Mouse (Mus musculus): ENCODE measurements around the gene Fbxw19. TPM values are rescaled to one million over a fixed set of nuclear protein-coding genes. Genes with fewer than 3 reads are reported as not detected.
"Not testable (repeated sequence)": the region's sequence is repeated elsewhere in the genome, so short reads cannot be mapped to it uniquely, and the experiment has no call there.

Gene Fbxw19
- not detected in 2 replicates for polyA plus RNA-seq (2014; fragmentation: Nextera tagmentation; extraction: Ambion mirVana)

DNA sequence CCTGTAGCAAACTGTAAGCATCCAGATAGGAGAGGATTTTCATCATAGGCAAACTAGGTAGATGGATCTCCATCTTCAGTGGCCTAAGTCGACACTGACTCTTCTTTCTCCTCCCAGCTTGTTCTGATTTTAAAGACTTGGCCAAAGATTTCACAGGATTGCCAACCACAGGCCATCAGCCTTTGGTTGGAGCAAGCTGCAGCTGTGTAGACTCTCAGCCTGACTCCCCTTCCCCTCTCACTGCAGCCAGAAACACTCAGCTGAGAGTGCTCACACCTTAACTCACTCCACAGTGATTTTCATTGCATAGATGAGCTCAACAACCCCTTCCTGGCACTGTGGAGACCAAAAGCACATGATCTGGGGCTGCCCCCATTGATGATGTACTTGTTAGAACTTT lies at the start of gene Fbxw19:
Gene Fbxw19, minus strand, starts transcription at position 101 of the 400 bp plus-strand sequence.
- not testable (repeated sequence) for H3K27me3 ChIP-seq (replicated peaks; ENCODE audit: control insufficient read depth, insufficient read depth, low read length); DNase-seq (ENCODE audit: low spot score); H3K4me2 ChIP-seq; H3K36me3 ChIP-seq (ENCODE audit: control insufficient read depth, insufficient read depth, low read length); H3K9me3 ChIP-seq (ENCODE audit: control insufficient read depth, low read length); H3K4me1 ChIP-seq (replicated peaks; ENCODE audit: control insufficient read depth, insufficient read depth, low read length); H3K4me3 ChIP-seq (ENCODE audit: low read depth, low read length); H3K27ac ChIP-seq (ENCODE audit: low read depth, low read length); ATAC-seq (replicated peaks; ENCODE audit: low FRiP score); H3K9ac ChIP-seq (ENCODE audit: low read depth, low read length)
- 49% methylated on average over 1 of the region's 1 CpGs for WGBS

DNA sequence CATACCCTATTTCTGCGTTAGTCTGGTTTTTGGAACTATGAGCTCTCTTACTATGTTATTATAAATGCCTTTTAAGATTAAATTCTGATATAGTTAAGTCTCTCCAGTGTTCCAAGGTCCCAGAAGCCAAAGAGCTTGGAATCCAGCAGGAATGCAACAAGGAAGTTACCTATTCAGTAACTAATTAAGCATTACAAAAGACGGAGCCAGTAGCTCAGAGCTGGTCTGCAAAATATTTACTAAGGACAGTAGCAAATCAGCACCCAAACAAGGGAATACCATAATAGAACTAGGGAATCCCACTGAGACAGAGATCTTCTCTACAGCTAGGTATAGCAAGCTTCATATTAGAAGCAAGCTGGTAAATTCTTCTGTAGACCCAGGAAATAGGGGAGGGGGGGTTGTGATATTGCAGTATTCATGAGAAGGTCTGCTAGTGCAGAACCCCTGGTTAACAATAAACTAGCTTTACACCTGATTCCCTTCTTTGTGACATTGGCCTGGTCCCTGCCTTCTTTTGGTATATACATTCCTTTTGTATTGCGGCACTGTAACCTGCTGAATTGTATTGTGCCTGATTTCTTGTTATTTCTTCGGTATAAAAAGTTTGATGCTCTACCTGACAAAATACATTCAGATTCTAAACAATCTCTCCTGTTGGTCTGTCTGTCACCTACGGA lies 27.9 kb upstream of the Fbxw19 start:
- DNase-seq (ENCODE audit: low spot score) = no peak
- Histone ChIP-seq H3K4me1 (replicated peaks; ENCODE audit: control insufficient read depth, insufficient read depth, low read length) (no peaks in the 10 kb centered on the region), H3K4me3 (ENCODE audit: low read depth, low read length) (no peak overlapping the region), H3K9ac (ENCODE audit: low read depth, low read length) (no peak overlapping the region), H3K9me3 (ENCODE audit: control insufficient read depth, low read length) (no peaks in the 10 kb centered on the region), H3K27ac (ENCODE audit: low read depth, low read length) (no peak overlapping the region), H3K36me3 (ENCODE audit: control insufficient read depth, insufficient read depth, low read length) (no peaks in the 10 kb centered on the region), H3K27me3 (replicated peaks; ENCODE audit: control insufficient read depth, insufficient read depth, low read length) (no peaks in the 10 kb centered on the region), H3K4me2 (no peak overlapping the region)
- 77% methylated on average over 5 of the region's 5 CpGs for WGBS
- ATAC-seq (replicated peaks; ENCODE audit: low FRiP score) = no peak

DNA sequence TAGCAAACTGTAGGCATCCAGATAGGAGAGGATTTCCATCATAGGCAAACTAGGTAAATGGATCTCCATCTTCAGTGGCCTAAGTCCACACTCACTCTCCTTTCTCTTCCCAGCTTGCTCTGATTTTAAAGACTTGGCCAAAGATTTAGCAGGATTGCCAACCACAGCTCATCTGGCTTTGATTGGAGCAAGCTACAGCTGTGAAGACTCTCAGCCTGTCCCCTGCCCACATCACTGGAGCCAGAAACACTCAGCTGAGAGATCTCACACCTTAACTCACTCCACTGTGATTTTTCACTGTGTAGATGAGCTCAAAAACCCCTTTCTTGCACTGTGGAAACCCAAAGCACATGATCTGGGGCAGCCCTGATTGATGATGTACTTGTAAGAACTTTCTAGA lies 46.6 kb downstream of the Fbxw19 start, which contains the start of gene Fbxw16:
Gene Fbxw16, minus strand, starts transcription at position 101 of the 400 bp plus-strand sequence.
- H3K27ac ChIP-seq (ENCODE audit: low read depth, low read length) = no peak within 1 kb of the TSS
- no peaks in the 10 kb centered on the region for H3K9me3 ChIP-seq (ENCODE audit: control insufficient read depth, low read length)
- no peak within 1 kb of the TSS for H3K4me3 ChIP-seq (ENCODE audit: low read depth, low read length)
- no peaks in the 10 kb centered on the region for H3K4me1 ChIP-seq (replicated peaks; ENCODE audit: control insufficient read depth, insufficient read depth, low read length)
- H3K4me2 ChIP-seq = no peak within 1 kb of the TSS
- no peak for ATAC-seq (replicated peaks; ENCODE audit: low FRiP score)
- no peak within 1 kb of the TSS for H3K9ac ChIP-seq (ENCODE audit: low read depth, low read length)
- no peaks in the 10 kb centered on the region for H3K27me3 ChIP-seq (replicated peaks; ENCODE audit: control insufficient read depth, insufficient read depth, low read length)
- DNase-seq (ENCODE audit: low spot score) = no peak
- no peaks in the 10 kb centered on the region for H3K36me3 ChIP-seq (ENCODE audit: control insufficient read depth, insufficient read depth, low read length)

DNA sequence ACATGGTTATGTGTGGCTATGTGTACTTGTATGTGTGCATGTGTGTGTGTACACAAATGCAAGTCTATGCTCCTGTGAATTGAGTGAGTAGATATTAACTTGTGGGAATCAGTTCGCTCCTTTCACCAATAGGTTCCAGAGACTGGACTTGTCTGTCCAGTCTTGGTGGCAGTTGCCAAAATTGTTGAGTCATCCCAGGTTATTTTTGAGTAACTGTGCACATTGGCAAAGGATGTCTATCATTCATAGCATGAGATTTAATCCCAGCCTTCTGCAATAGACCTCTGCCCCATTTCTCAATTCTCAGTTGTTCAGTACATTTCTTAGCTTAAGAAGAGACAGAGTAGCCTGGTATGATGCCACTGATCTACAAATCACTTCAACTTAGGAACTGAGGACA lies 62.7 kb downstream of the Fbxw19 start:
- Histone ChIP-seq H3K36me3 (ENCODE audit: control insufficient read depth, insufficient read depth, low read length) (no peaks in the 10 kb centered on the region), H3K9ac (ENCODE audit: low read depth, low read length) (no peak overlapping the region), H3K4me1 (replicated peaks; ENCODE audit: control insufficient read depth, insufficient read depth, low read length) (no peaks in the 10 kb centered on the region), H3K4me3 (ENCODE audit: low read depth, low read length) (no peak overlapping the region), H3K27ac (ENCODE audit: low read depth, low read length) (no peak overlapping the region), H3K9me3 (ENCODE audit: control insufficient read depth, low read length) (no peaks in the 10 kb centered on the region), H3K4me2 (no peak overlapping the region), H3K27me3 (replicated peaks; ENCODE audit: control insufficient read depth, insufficient read depth, low read length) (no peaks in the 10 kb centered on the region)
- DNase-seq (ENCODE audit: low spot score) (no peak), ATAC-seq (replicated peaks; ENCODE audit: low FRiP score) (no peak)
- 74% methylated on average over 1 of the region's 1 CpGs for WGBS

Other genes starting within 250 kb of the Fbxw19 start
- not detected in 2 replicates for gene Fbxw14, start 208.2 kb downstream of the Fbxw19 start, polyA plus RNA-seq (2014; fragmentation: Nextera tagmentation; extraction: Ambion mirVana)
- not detected in 2 replicates for gene Fbxw28, start 156.2 kb downstream of the Fbxw19 start, polyA plus RNA-seq (2014; fragmentation: Nextera tagmentation; extraction: Ambion mirVana)
- gene Fbxw22, start 91.6 kb downstream of the Fbxw19 start, polyA plus RNA-seq (2014; fragmentation: Nextera tagmentation; extraction: Ambion mirVana) = not detected in 2 replicates
- not detected in 2 replicates for gene Fbxw16, start 46.7 kb downstream of the Fbxw19 start, polyA plus RNA-seq (2014; fragmentation: Nextera tagmentation; extraction: Ambion mirVana)
- gene Fbxw15, start 72.4 kb upstream of the Fbxw19 start, polyA plus RNA-seq (2014; fragmentation: Nextera tagmentation; extraction: Ambion mirVana) = 0.16 TPM in 1 of 2 replicates, not detected in the other
- not detected in 2 replicates for gene Fbxw24, start 130.2 kb upstream of the Fbxw19 start, polyA plus RNA-seq (2014; fragmentation: Nextera tagmentation; extraction: Ambion mirVana)
- not detected in 2 replicates for gene Fbxw25, start 168.8 kb upstream of the Fbxw19 start, polyA plus RNA-seq (2014; fragmentation: Nextera tagmentation; extraction: Ambion mirVana)
- 0.11 and 0.12 TPM in 2 replicates for gene Fbxw18, start 206.8 kb upstream of the Fbxw19 start, polyA plus RNA-seq (2014; fragmentation: Nextera tagmentation; extraction: Ambion mirVana)

Data from liver, embryonic 11.5 days (tissue).